Mouse (Mus musculus): ENCODE results near the gene Keap1. TPM values are rescaled to one million over a fixed set of nuclear protein-coding genes. Genes with fewer than 3 reads are reported as not detected.

The Keap1 gene
- polyA plus RNA-seq, 1 experiment = not detected

DNA sequence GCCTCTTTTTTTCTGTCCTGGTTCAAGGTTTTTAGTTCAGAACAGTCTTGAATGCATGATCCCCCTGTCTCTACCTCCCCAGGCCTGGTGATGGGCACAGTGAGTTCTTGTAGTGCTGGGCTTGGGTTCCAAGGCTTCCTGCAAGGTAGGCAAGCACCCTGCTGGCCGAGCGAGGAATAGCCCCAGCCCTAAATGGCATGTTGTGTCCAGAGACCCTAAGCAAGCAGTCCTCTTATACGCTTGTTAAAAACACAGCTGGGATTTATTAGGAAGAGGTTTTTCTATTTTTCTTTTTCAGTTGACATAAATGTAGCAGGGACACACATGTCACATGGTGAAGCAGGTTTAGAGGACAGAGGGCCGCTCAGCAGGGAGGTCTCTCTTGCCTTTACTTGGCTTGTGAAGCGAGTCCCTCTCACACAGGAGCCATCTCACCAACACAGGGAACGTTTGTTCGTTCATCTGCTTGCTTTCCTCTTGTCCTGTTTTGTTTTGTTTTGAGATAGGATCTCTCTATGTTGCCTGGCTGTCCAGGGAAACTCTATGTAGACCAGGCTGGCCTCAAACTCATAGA lies 25.5 kb downstream of the Keap1 start:
- TF ChIP-seq CTCF (IDR thresholded peaks at IDR 0.05; ENCODE audit: insufficient read depth, low read depth, low read length) (peak; percentile 28; the same call in 1 of the 2 replicates), POLR2A (IDR thresholded peaks at IDR 0.05; ENCODE audit: insufficient read depth, low read depth, low read length) (no peak)
- no peak overlapping the region for H3K27ac ChIP-seq (ENCODE audit: insufficient read depth, low read depth, low read length)
- WGBS = 48% methylated on average over 7 of the region's 7 CpGs

DNA sequence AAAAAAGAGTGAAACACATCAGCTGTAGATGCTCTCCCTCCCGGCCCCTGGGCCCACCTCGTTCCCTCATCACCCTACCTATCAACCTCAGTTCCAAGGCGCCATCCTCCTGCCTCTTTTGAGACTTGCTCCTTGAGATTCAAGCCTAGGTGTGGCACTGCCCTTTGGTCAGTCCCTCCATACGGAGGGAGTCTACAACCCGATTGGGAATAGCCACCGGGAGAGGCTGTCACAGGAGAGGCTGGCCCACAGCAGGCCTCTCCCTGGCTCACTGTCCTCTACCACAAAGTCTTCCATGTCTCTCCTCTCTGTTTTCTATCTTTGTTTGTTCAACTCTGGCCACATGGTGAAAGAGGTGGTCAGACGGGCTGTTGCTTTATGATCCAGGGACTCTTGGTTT lies 27.5 kb downstream of the Keap1 start:
- Histone ChIP-seq H3K4me3 (ENCODE audit: insufficient read depth, low read depth, low read length) (no peak overlapping the region), H3K27ac (ENCODE audit: insufficient read depth, low read depth, low read length) (no peak overlapping the region), H3K4me1 (ENCODE audit: control insufficient read depth, insufficient read depth, low read length) (peaks cover 8% of the 10 kb centered on the region)
- TF ChIP-seq CTCF (IDR thresholded peaks at IDR 0.05; ENCODE audit: insufficient read depth, low read depth, low read length) = no peak
- WGBS = 81% methylated on average over 7 of the region's 7 CpGs

More for the DNA sequence above, 25.5 kb downstream of the Keap1 start:
- Histone ChIP-seq H3K4me1 (ENCODE audit: control insufficient read depth, insufficient read depth, low read length) (peaks cover 9% of the 10 kb centered on the region), H3K4me3 (ENCODE audit: insufficient read depth, low read depth, low read length) (no peak overlapping the region)

DNA sequence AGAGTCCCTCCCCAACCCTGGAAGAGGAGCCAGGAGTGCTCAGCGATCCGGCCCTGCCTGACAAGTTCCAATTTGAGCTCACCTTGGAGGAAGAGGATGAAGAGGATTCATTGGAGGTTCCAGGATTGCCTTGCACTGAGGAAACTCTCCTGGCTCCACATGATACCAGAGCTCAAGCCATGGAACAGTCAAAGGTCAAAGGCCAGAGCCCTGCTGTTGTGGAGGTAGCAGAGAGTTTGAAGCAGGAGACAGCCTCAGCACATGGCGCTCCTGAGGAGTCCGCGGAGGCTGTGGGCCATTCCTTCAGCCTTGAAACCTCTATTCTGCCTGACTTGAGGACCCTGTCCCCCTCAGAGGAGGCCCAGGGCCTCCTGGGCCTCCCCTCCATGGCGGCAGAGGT lies 28.3 kb downstream of the Keap1 start:
- WGBS = 82% methylated on average over 6 of the region's 6 CpGs
- TF ChIP-seq POLR2A (IDR thresholded peaks at IDR 0.05; ENCODE audit: insufficient read depth, low read depth, low read length) (no peak), CTCF (IDR thresholded peaks at IDR 0.05; ENCODE audit: insufficient read depth, low read depth, low read length) (no peak)

DNA sequence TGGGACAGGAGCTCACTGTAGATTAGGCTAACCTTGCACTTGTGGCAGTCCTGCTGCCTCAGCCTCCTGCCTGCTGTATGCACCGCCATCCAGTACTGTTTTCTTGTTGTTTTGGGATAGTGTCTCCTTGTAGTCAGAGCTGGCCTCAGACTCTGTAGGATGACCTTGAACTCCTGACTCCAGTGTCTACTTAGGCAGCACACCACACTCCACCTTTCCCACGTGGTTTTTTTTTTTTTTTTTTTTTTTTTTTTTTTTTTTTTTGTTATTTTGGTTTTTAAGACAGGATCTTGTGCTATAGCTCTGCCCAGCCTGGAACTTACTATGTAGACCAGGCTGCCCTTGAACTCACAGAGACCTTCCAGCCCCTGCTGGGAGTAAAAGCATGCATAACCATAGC lies 30.5 kb downstream of the Keap1 start:
- H3K4me3 ChIP-seq (ENCODE audit: insufficient read depth, low read depth, low read length) = no peak overlapping the region
- 80% methylated on average over 2 of the region's 2 CpGs for WGBS
- TF ChIP-seq POLR2A (IDR thresholded peaks at IDR 0.05; ENCODE audit: insufficient read depth, low read depth, low read length) (no peak), CTCF (IDR thresholded peaks at IDR 0.05; ENCODE audit: insufficient read depth, low read depth, low read length) (no peak)

More for the DNA sequence above, 28.3 kb downstream of the Keap1 start:
- Histone ChIP-seq H3K27ac (ENCODE audit: insufficient read depth, low read depth, low read length) (no peak overlapping the region), H3K4me3 (ENCODE audit: insufficient read depth, low read depth, low read length) (no peak overlapping the region), H3K4me1 (ENCODE audit: control insufficient read depth, insufficient read depth, low read length) (peaks cover 5% of the 10 kb centered on the region; the same call in 1 of the 2 replicates)

DNA sequence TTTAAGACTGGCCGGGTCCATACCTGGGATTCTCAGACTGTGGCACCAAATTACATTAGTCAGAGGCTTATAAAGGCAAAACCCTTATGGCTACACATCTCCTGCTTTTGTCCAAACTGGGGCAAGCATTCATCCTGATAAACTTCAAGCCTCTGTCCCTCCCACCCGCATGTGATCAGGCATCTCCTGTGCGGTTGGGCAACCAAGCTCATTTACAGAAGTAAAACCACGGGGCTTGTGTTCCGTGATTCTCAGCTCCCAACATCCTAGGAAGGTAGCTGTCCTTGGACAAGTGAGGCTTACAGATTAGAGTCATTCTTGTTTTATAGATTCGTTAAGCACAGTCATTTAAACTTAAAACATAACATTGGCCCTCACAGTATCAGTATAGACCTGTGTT lies 32.3 kb downstream of the Keap1 start:
- Histone ChIP-seq H3K4me1 (ENCODE audit: control insufficient read depth, insufficient read depth, low read length) (peaks cover 13% of the 10 kb centered on the region), H3K27ac (ENCODE audit: insufficient read depth, low read depth, low read length) (no peak overlapping the region), H3K4me3 (ENCODE audit: insufficient read depth, low read depth, low read length) (no peak overlapping the region)
- TF ChIP-seq POLR2A (IDR thresholded peaks at IDR 0.05; ENCODE audit: insufficient read depth, low read depth, low read length) = no peak
- TF ChIP-seq CTCF (IDR thresholded peaks at IDR 0.05; ENCODE audit: insufficient read depth, low read depth, low read length) = no peak
- 86% methylated on average over 6 of the region's 6 CpGs for WGBS

More for the DNA sequence above, 30.5 kb downstream of the Keap1 start:
- no peak overlapping the region for H3K27ac ChIP-seq (ENCODE audit: insufficient read depth, low read depth, low read length)
- peaks cover 13% of the 10 kb centered on the region for H3K4me1 ChIP-seq (ENCODE audit: control insufficient read depth, insufficient read depth, low read length)

DNA sequence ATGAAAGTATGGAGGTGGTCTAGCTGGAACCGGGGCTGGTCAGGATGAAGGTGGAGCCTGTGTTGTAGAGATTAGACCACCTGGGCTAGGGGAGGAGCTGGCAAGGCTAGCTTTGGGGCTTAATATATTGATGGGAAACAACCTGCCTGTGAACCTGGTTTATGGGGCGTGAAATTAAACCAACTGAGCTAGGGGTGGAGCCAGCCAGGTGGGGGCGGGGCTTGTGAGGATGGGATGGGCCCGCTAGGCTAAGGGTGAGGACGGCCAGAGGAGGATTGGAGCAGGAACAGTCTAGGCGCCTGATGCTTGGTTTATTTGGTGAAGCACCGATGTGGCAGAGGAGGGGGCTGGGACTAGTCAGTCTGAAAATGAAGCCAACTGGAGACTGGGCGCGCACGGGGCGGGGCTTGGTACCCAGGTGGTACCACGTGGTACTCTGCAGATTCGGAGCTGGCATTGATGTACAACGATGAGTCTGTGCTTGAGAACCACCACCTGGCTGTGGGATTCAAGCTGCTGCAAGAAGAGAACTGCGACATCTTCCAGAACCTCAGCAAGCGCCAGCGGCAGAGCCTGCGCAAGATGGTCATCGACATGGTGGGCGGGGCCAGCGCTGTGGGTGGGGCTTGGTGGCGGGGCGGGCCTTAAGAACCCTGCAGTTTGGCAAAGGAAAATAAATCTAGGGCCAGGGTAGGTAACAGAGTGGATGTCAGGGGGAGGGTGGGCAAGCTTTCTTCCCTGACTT lies 34.5 kb downstream of the Keap1 start:
- 17% methylated on average over 23 of the region's 23 CpGs for WGBS
- Histone ChIP-seq H3K4me1 (ENCODE audit: control insufficient read depth, insufficient read depth, low read length) (peaks cover 9% of the 10 kb centered on the region), H3K4me3 (ENCODE audit: insufficient read depth, low read depth, low read length) (peak overlapping the region; percentile 4; the same call in 1 of the 2 replicates), H3K27ac (ENCODE audit: insufficient read depth, low read depth, low read length) (no peak overlapping the region)
- no peak for TF ChIP-seq POLR2A (IDR thresholded peaks at IDR 0.05; ENCODE audit: insufficient read depth, low read depth, low read length)
- no peak for TF ChIP-seq CTCF (IDR thresholded peaks at IDR 0.05; ENCODE audit: insufficient read depth, low read depth, low read length)

DNA sequence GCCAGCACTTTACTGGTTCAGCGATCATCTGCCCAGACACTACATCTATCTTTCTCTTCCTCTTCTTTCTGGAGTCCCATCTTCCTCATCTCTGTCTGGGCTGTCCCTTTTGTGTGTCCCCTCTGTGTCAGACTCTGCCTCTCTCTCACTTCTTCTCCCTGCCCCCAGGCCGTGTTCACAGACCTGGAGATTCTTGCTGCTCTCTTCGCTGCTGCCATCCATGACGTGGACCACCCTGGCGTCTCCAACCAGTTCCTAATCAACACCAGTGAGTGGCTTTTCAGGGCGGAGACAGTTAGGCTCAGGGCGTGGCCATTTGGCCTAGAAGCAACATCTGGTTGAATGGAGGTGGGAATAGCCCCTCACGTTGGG lies 35.0 kb downstream of the Keap1 start:
- no peak for TF ChIP-seq POLR2A (IDR thresholded peaks at IDR 0.05; ENCODE audit: insufficient read depth, low read depth, low read length)
- no peak for TF ChIP-seq CTCF (IDR thresholded peaks at IDR 0.05; ENCODE audit: insufficient read depth, low read depth, low read length)
- 38% methylated on average over 8 of the region's 8 CpGs for WGBS

DNA sequence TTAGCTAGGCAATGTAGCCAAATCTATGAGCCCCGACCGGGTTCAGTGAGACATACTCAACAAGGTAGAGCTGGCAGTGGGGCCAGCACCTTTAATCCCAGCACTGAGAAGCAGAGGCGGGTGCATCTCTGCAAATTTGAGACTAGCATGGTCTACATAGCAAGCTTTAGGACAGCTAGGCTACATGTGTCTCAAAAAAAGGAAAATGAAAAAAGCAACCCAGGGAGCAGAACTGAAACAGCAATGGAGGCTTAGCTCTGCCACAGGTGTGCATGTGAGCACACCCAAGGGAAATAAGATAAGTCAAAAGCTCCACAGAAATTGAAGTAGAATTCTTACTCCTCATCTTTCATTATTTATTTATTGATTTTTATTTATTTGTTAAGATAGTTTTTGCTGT lies 40.2 kb downstream of the Keap1 start:
- Histone ChIP-seq H3K4me1 (ENCODE audit: control insufficient read depth, insufficient read depth, low read length) (peaks cover 12% of the 10 kb centered on the region), H3K27ac (ENCODE audit: insufficient read depth, low read depth, low read length) (no peak overlapping the region), H3K4me3 (ENCODE audit: insufficient read depth, low read depth, low read length) (no peak overlapping the region)
- TF ChIP-seq POLR2A (IDR thresholded peaks at IDR 0.05; ENCODE audit: insufficient read depth, low read depth, low read length) (no peak), CTCF (IDR thresholded peaks at IDR 0.05; ENCODE audit: insufficient read depth, low read depth, low read length) (no peak)
- 82% methylated on average over 3 of the region's 3 CpGs for WGBS

More for the DNA sequence above, 35.0 kb downstream of the Keap1 start:
- Histone ChIP-seq H3K4me3 (ENCODE audit: insufficient read depth, low read depth, low read length) (no peak overlapping the region), H3K4me1 (ENCODE audit: control insufficient read depth, insufficient read depth, low read length) (peaks cover 9% of the 10 kb centered on the region), H3K27ac (ENCODE audit: insufficient read depth, low read depth, low read length) (no peak overlapping the region)

DNA sequence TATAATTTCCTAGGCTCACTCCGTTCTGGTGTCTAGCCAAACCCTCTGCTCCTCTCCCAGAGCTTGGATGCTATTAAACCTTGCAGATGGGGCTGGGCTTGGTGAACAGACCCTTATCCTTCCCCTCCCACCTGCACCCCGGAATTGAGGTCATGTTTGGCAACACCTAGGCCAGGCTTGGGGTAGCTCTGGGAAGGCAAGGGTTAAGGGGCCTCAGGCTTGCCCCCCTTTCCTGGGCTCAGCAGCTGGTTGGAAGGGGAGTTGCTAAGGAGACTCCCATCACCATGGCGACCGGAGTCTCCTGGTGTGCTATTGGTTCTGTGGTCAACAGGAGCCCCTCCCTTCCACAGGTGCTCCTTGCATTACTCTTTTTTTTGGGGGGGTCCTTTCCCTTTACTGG lies 41.2 kb downstream of the Keap1 start:
- TF ChIP-seq CTCF (IDR thresholded peaks at IDR 0.05; ENCODE audit: insufficient read depth, low read depth, low read length) = no peak
- no peak for TF ChIP-seq POLR2A (IDR thresholded peaks at IDR 0.05; ENCODE audit: insufficient read depth, low read depth, low read length)
- Histone ChIP-seq H3K4me1 (ENCODE audit: control insufficient read depth, insufficient read depth, low read length) (peaks cover 12% of the 10 kb centered on the region), H3K27ac (ENCODE audit: insufficient read depth, low read depth, low read length) (peak overlapping the region; percentile 44), H3K4me3 (ENCODE audit: insufficient read depth, low read depth, low read length) (peak overlapping the region; percentile 56)
- 8% methylated on average over 4 of the region's 4 CpGs for WGBS

Measured in olfactory bulb, adult 2 months (tissue).